Mouse (Mus musculus): ENCODE data around the gene Ppp2r2d.
A peak's percentile ranks its signal among the peaks of the same experiment; 100 is the strongest.

DNA sequence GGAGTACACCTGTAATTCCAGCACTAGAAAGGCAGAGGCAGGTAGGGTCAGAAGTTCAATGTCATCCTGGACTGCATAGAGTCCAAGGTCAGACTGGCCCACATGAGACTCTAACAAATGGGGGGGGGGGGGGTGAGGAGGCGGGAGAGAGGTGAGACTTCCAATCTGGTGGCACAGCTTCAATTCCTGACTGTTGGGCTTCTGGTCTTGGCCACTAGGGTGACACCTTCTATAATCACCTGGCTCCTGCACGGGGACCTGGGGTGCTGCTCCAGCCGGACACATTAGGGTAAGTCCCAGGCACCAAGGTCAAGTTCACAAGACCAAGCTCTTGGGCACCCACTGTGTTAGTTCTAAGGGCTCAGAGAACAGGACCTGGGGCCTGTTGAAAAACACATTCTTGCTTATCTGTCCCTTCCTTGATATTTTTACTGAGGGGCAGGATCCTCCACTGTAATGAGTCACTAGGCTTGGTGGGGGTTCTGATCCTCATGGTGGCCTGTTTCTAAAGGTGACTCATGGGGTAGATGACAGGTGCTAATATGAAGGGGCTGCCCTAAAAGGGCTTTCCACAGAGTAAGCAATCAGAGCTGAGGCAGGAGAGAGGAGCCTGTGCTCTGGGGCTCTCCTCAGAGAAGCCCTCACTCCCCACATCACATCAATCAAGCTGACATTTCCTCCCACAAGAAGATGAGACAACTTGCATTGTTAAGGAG, 4.3 kb upstream of the Ppp2r2d start:
- TF ChIP-seq CTCF (conservative IDR thresholded peaks at IDR 0.05; ENCODE audit: insufficient read depth, insufficient read length, low read depth, low read length) (0 out of 2 replicates have a peak, but pooled peaks have one; percentile 14), POLR2A (IDR thresholded peaks at IDR 0.05; ENCODE audit: low read depth, low read length) (no peak)
